Mouse (Mus musculus): ENCODE measurements around the gene Nol9. TPM values are rescaled to one million over a fixed set of nuclear protein-coding genes. Genes with fewer than 3 reads are reported as not detected.

Nol9 gene
- total and polyA plus RNA-seq, 2 experiments from 2014 or later, result 17.1 to 33.0 TPM

GRCm38 (mm10) chr4:152020024-152020423 lies 19.1 kb upstream of the Nol9 start:
- H3K4me1 ChIP-seq (ENCODE audit: insufficient read depth, low read length), result no peaks in the 10 kb centered on the region
- H3K9ac ChIP-seq (replicated peaks; ENCODE audit: low read length), result no peak overlapping the region
- H3K36me3 ChIP-seq (ENCODE audit: insufficient read depth, low read length), result peaks cover 50% of the 10 kb centered on the region
- H3K27ac ChIP-seq, result no peak overlapping the region
- H3K27me3 ChIP-seq (ENCODE audit: insufficient read depth, low read length), result no peaks in the 10 kb centered on the region
- WGBS, result 93% methylated on average over 21 of the region's 21 CpGs
- no peak for DNase-seq (ENCODE audit: low spot score)
- no peak for ATAC-seq
- H3K4me2 ChIP-seq (ENCODE audit: low read depth, low read length), result no peak overlapping the region
- no peak for TF ChIP-seq CTCF (IDR thresholded peaks at IDR 0.05; ENCODE audit: low read depth)
- H3K9me3 ChIP-seq (ENCODE audit: low read length), result no peaks in the 10 kb centered on the region
- H3K4me3 ChIP-seq (ENCODE audit: low read length), result no peak overlapping the region

GRCm38 (mm10) chr4:152021568-152022097 lies 17.5 kb upstream of the Nol9 start:
- TF ChIP-seq CTCF (IDR thresholded peaks at IDR 0.05; ENCODE audit: low read depth), result no peak
- 70% methylated on average over 12 of the region's 12 CpGs for WGBS

GRCm38 (mm10) chr4:152022506-152022905 lies 16.6 kb upstream of the Nol9 start:
- Histone ChIP-seq H3K9me3 (ENCODE audit: low read length) (no peaks in the 10 kb centered on the region), H3K9ac (replicated peaks; ENCODE audit: low read length) (no peak overlapping the region), H3K27me3 (ENCODE audit: insufficient read depth, low read length) (no peaks in the 10 kb centered on the region), H3K4me2 (ENCODE audit: low read depth, low read length) (no peak overlapping the region), H3K4me3 (ENCODE audit: low read length) (no peak overlapping the region), H3K36me3 (ENCODE audit: insufficient read depth, low read length) (peaks cover 39% of the 10 kb centered on the region), H3K4me1 (ENCODE audit: insufficient read depth, low read length) (peaks cover 14% of the 10 kb centered on the region), H3K27ac (no peak overlapping the region)
- no peak for DNase-seq (ENCODE audit: low spot score)
- no peak for ATAC-seq
- WGBS, result 89% methylated on average over 8 of the region's 8 CpGs
- no peak for TF ChIP-seq CTCF (IDR thresholded peaks at IDR 0.05; ENCODE audit: low read depth)

More at GRCm38 (mm10) chr4:152021568-152022097, 17.5 kb upstream of the Nol9 start:
- no peaks in the 10 kb centered on the region for H3K9me3 ChIP-seq (ENCODE audit: low read length)
- peaks cover 40% of the 10 kb centered on the region for H3K36me3 ChIP-seq (ENCODE audit: insufficient read depth, low read length)
- H3K27ac ChIP-seq, result no peak overlapping the region
- H3K4me1 ChIP-seq (ENCODE audit: insufficient read depth, low read length), result peaks cover 13% of the 10 kb centered on the region
- no peak overlapping the region for H3K9ac ChIP-seq (replicated peaks; ENCODE audit: low read length)
- no peak overlapping the region for H3K4me3 ChIP-seq (ENCODE audit: low read length)
- no peaks in the 10 kb centered on the region for H3K27me3 ChIP-seq (ENCODE audit: insufficient read depth, low read length)
- no peak for DNase-seq (ENCODE audit: low spot score)
- no peak overlapping the region for H3K4me2 ChIP-seq (ENCODE audit: low read depth, low read length)
- no peak for ATAC-seq

- Histone ChIP-seq H3K27me3 (ENCODE audit: insufficient read depth, low read length) (no peaks in the 10 kb centered on the region), H3K4me2 (ENCODE audit: low read depth, low read length) (no peak overlapping the region), H3K4me3 (ENCODE audit: low read length) (no peak overlapping the region), H3K27ac (no peak overlapping the region), H3K9me3 (ENCODE audit: low read length) (no peaks in the 10 kb centered on the region), H3K36me3 (ENCODE audit: insufficient read depth, low read length) (peaks cover 26% of the 10 kb centered on the region), H3K4me1 (ENCODE audit: insufficient read depth, low read length) (peaks cover 21% of the 10 kb centered on the region), H3K9ac (replicated peaks; ENCODE audit: low read length) (no peak overlapping the region)
- TF ChIP-seq CTCF (IDR thresholded peaks at IDR 0.05; ENCODE audit: low read depth), result no peak
- DNase-seq (ENCODE audit: low spot score) (no peak), ATAC-seq (no peak)
- WGBS, result 94% methylated on average over 11 of the region's 11 CpGs
Observed at GRCm38 (mm10) chr4:152024525-152024924, 14.6 kb upstream of the Nol9 start.

- H3K27me3 ChIP-seq (ENCODE audit: insufficient read depth, low read length), result no peaks in the 10 kb centered on the region
- peak overlapping the region; percentile 68 for H3K4me3 ChIP-seq (ENCODE audit: low read length)
- WGBS, result 3% methylated on average over 36 of the region's 41 CpGs
- 0 out of 2 replicates have a peak, but pooled peaks have one; percentile 9 for TF ChIP-seq CTCF (IDR thresholded peaks at IDR 0.05; ENCODE audit: low read depth)
- H3K4me1 ChIP-seq (ENCODE audit: insufficient read depth, low read length), result peaks cover 25% of the 10 kb centered on the region
- H3K9me3 ChIP-seq (ENCODE audit: low read length), result no peaks in the 10 kb centered on the region
- H3K36me3 ChIP-seq (ENCODE audit: insufficient read depth, low read length), result peaks cover 2% of the 10 kb centered on the region; the same call in 1 of the 2 replicates
- H3K27ac ChIP-seq, result peak overlapping the region; percentile 68
- peak overlapping the region; percentile 50 for H3K9ac ChIP-seq (replicated peaks; ENCODE audit: low read length)
- ATAC-seq (no peak), DNase-seq (ENCODE audit: low spot score) (peak; percentile 16)
- H3K4me2 ChIP-seq (ENCODE audit: low read depth, low read length), result peak overlapping the region; percentile 96
Observed at GRCm38 (mm10) chr4:152026751-152027508, 12.2 kb upstream of the Nol9 start.

GRCm38 (mm10) chr4:152027524-152027923 lies 11.6 kb upstream of the Nol9 start, which contains the start of gene Zbtb48:
TSS of gene Zbtb48 (minus strand) at chr4:152027671.
- under 1% methylated on average over 35 of the region's 35 CpGs for WGBS
- no peak for TF ChIP-seq CTCF (IDR thresholded peaks at IDR 0.05; ENCODE audit: low read depth)
- DNase-seq (ENCODE audit: low spot score) (peak; percentile 99), ATAC-seq (peak; percentile 98)
- H3K36me3 ChIP-seq (ENCODE audit: insufficient read depth, low read length), result no peaks in the 10 kb centered on the region
- H3K9ac ChIP-seq (replicated peaks; ENCODE audit: low read length), result peak within 1 kb of the TSS; percentile 50
- H3K9me3 ChIP-seq (ENCODE audit: low read length), result no peaks in the 10 kb centered on the region
- no peaks in the 10 kb centered on the region for H3K27me3 ChIP-seq (ENCODE audit: insufficient read depth, low read length)
- H3K4me3 ChIP-seq (ENCODE audit: low read length), result peak within 1 kb of the TSS; percentile 68
- peak within 1 kb of the TSS; percentile 68 for H3K27ac ChIP-seq
- peaks cover 25% of the 10 kb centered on the region for H3K4me1 ChIP-seq (ENCODE audit: insufficient read depth, low read length)
- H3K4me2 ChIP-seq (ENCODE audit: low read depth, low read length), result peak within 1 kb of the TSS; percentile 96

All from hindbrain, postnatal 0 days (tissue).